Mouse (Mus musculus) hindbrain, embryonic 14.5 days (tissue): ENCODE measurements around the gene Ddost. TPM values are rescaled to one million over a fixed set of nuclear protein-coding genes. Genes with fewer than 3 reads are reported as not detected.

Source experiments
- ATAC-seq: fragments of 200-750 bp; cut with Nextera tagmentation; 2 replicates; pipeline ENCODE4 v1.8.0; 2017; ENCODE audit warnings: moderate number of reproducible peaks, mild to moderate bottlenecking, moderate TSS enrichment, moderate library complexity; ENCODE audit not compliant: low FRiP score
- DNase-seq: peaks from one replicate; pipeline ENCODE4 v3.0.0-alpha.2; 2015; ENCODE audit warnings: low spot score
- H3K27ac ChIP-seq: fragments of 300-500 bp; sonication (generic); 2 replicates; pipeline ENCODE4 v1.5.1; 2014; ENCODE audit warnings: mild to moderate bottlenecking, moderate library complexity
- H3K27me3 ChIP-seq: fragments of 300-500 bp; sonication (generic); 2 replicates; pipeline ENCODE4 v1.6.1; 2014; ENCODE audit warnings: mild to moderate bottlenecking, low read length, mixed read lengths; ENCODE audit not compliant: control insufficient read depth, insufficient read depth
- H3K36me3 ChIP-seq: fragments of 300-500 bp; sonication (generic); replicated peaks from 2 replicates; pipeline ENCODE4 v1.6.1; 2014; ENCODE audit not compliant: control insufficient read depth, insufficient read depth
- H3K4me1 ChIP-seq: fragments of 300-500 bp; sonication (generic); replicated peaks from 2 replicates; pipeline ENCODE4 v1.6.1; 2014; ENCODE audit warnings: antibody characterized with exemption, low read length, mixed read lengths; ENCODE audit not compliant: control insufficient read depth, insufficient read depth
- H3K4me2 ChIP-seq: fragments of 300-500 bp; sonication (generic); replicated peaks from 2 replicates; pipeline ENCODE4 v1.6.1; 2014; ENCODE audit warnings: mild to moderate bottlenecking, moderate library complexity
- H3K4me3 ChIP-seq: fragments of 300-500 bp; sonication (generic); replicated peaks from 2 replicates; pipeline ENCODE4 v1.5.1; 2014; ENCODE audit warnings: mild to moderate bottlenecking, low read length
- H3K9ac ChIP-seq: fragments of 300-500 bp; sonication (generic); 2 replicates; pipeline ENCODE4 v1.6.1; 2014
- H3K9me3 ChIP-seq: fragments of 300-500 bp; sonication (generic); 2 replicates; pipeline ENCODE4 v1.6.1; 2016; ENCODE audit warnings: low read length; ENCODE audit not compliant: control insufficient read depth
- WGBS: fragments of 180-500 bp; shearing (Covaris S2); extraction: QIAGEN DNeasy Blood & Tissue Kit; methylation state at CpG from one replicate; pipeline ENCODE4 v1.1.7; 2014; 5-methylcytosine and 5-hydroxymethylcytosine counted together
- polyA plus RNA-seq: library from polyadenylated mRNA; unstranded; fragments of >200 nt; fragmentation: Nextera tagmentation; extraction: Ambion mirVana; gene quantifications from 2 replicates; pipeline ENCODE4 v1.2.1, GENCODE M21; 2014

Ddost gene
- polyA plus RNA-seq, 1 experiment from 2014 or later = 197 TPM

DNA sequence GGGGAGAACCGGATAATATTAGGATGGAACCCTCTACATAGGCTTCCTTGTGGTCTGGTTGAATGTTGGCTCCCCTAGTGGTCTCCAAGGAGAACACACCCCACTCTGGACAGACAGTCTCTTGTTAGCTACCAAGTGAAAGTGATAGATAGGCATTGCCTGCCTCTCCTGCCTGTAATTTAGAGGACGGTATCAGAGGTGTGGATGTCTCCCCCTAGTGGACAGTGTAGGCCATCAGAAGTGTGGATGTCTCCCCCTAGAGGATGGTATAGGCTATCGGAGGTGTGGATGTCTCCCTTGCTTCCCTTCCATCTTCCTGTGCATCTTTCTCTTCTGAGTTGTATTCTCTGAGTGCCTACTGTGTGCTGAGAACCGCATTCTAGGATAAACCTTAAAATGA, 21.7 kb upstream of the Ddost start:
- Histone ChIP-seq H3K9me3 (no peaks in the 10 kb centered on the region), H3K27ac (no peak overlapping the region), H3K27me3 (no peaks in the 10 kb centered on the region), H3K4me3 (no peak overlapping the region), H3K9ac (no peak overlapping the region), H3K36me3 (no peaks in the 10 kb centered on the region), H3K4me2 (no peak overlapping the region), H3K4me1 (0 out of 2 replicates have a peak, but pooled peaks cover 3% of the 10 kb centered on the region)
- 28% methylated on average over 4 of the region's 4 CpGs for WGBS
- DNase-seq (peak; percentile 77), ATAC-seq (peak; percentile 34; the same call in 1 of the 2 replicates)

DNA sequence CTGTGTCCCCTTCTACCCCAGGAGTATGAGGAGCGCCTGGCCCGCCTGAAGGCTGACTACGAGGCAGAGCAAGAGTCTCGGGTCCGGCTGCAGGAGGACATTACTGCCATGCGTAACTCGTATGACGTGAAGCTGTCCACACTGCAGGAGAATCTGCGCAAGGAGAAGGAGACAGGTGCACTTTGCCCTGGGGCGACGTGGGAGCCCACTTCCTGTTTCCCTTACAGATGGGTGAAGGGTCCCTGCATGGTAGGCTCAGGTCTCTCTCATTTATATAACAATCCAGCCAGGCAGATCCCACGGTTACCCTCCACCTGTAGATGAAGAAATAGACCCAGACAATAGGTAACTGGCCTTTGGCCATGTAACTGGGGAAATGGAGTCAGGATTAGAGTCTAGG, 18.1 kb upstream of the Ddost start:
- no peak for ATAC-seq

DNA sequence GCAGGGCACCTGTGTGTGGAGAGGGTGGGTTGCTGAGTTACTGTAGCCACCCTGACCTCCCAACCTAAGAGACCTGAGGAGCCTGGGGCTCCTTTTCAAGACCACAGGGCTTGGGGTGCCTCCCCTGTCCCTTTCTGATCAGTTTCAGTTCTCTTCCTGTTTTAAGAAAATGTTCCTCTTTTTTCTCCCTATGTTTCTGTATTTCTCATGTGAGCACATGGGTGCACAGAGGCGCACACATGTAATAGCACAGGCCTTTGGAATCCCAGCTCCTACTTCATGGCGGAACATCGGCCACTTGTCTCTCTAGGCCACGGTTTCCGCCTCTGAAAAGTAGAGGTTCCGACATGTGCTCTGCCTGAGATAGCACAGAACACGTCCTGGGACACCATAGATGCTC, 15.8 kb upstream of the Ddost start:
- H3K4me1 ChIP-seq = 0 out of 2 replicates have a peak, but pooled peaks cover 3% of the 10 kb centered on the region
- no peak overlapping the region for H3K4me3 ChIP-seq
- WGBS = 91% methylated on average over 7 of the region's 7 CpGs
- H3K36me3 ChIP-seq = no peaks in the 10 kb centered on the region
- DNase-seq = no peak
- no peaks in the 10 kb centered on the region for H3K9me3 ChIP-seq
- ATAC-seq = no peak
- no peaks in the 10 kb centered on the region for H3K27me3 ChIP-seq
- H3K4me2 ChIP-seq = no peak overlapping the region
- peak overlapping the region; percentile 9; the same call in 1 of the 2 replicates for H3K27ac ChIP-seq
- H3K9ac ChIP-seq = no peak overlapping the region

More for the DNA sequence above, 18.1 kb upstream of the Ddost start:
- DNase-seq = no peak
- WGBS = 85% methylated on average over 12 of the region's 12 CpGs
- Histone ChIP-seq H3K4me2 (no peak overlapping the region), H3K27me3 (no peaks in the 10 kb centered on the region), H3K4me1 (0 out of 2 replicates have a peak, but pooled peaks cover 3% of the 10 kb centered on the region), H3K9me3 (no peaks in the 10 kb centered on the region), H3K9ac (no peak overlapping the region), H3K36me3 (no peaks in the 10 kb centered on the region), H3K27ac (no peak overlapping the region), H3K4me3 (no peak overlapping the region)

DNA sequence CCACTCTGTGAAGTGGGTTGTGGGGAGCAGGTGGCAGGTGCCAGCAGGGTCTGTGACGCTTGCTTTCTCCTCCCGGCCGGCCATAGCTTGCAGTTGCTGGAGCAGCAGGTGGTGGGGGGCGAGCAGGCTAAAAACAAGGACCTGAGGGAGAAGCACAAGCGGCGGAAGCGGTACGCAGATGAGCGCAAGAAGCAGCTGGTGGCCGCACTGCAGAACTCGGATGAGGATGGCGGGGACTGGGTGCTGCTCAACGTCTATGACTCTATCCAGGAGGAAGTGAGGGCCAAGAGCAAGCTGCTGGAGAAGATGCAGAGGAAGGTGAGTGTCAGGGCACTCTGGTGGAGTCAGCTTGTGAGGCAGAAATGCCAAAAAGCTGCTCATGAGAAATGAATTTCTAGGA, 12.5 kb upstream of the Ddost start:
- H3K4me2 ChIP-seq = no peak overlapping the region
- no peaks in the 10 kb centered on the region for H3K4me1 ChIP-seq
- H3K9ac ChIP-seq = no peak overlapping the region
- H3K27me3 ChIP-seq = no peaks in the 10 kb centered on the region
- no peaks in the 10 kb centered on the region for H3K9me3 ChIP-seq
- ATAC-seq (no peak), DNase-seq (no peak)
- H3K27ac ChIP-seq = 0 out of 2 replicates have a peak overlapping the region, but pooled peaks have one; percentile 47
- no peak overlapping the region for H3K4me3 ChIP-seq
- no peaks in the 10 kb centered on the region for H3K36me3 ChIP-seq
- WGBS = 85% methylated on average over 13 of the region's 13 CpGs

DNA sequence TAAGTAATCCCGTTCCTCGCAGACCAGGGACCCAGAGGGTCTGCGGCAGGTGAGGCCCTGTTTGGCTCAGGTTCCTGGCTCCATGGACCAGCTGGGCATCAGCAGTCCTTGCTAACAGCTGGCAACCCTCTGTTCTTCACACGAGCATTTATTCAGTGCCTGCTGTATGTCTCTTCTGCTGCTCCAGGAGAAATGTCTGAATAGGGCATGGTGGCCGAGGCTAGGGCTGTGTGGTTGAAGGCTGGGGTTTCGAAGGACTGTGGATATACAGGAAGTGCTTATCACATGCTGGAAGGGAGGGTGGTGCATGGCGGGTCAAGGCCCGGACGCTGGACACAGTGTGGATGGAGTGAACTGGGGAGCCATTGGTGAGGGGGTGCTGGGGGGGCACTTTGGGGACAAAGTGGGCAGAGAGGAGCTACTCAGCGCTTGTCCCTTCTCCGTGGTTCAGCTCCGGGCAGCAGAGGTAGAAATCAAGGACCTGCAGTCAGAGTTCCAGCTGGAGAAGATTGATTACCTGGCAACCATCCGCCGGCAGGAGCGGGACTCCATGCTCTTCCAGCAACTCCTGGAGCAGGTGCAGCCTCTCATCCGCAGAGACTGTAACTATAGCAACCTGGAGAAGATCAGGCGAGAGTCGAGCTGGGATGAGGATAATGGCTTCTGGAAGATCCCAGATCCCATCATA, 11.1 kb upstream of the Ddost start:
- ATAC-seq = peak; percentile 89
- 56% methylated on average over 18 of the region's 18 CpGs for WGBS
- Histone ChIP-seq H3K27me3 (no peaks in the 10 kb centered on the region), H3K4me3 (no peak overlapping the region), H3K4me1 (no peaks in the 10 kb centered on the region), H3K36me3 (no peaks in the 10 kb centered on the region), H3K4me2 (peak overlapping the region; percentile 19; the same call in 1 of the 2 replicates), H3K9ac (0 out of 2 replicates have a peak overlapping the region, but pooled peaks have one; percentile 17), H3K9me3 (no peaks in the 10 kb centered on the region), H3K27ac (peak overlapping the region; percentile 91)
- peak; percentile 74 for DNase-seq

DNA sequence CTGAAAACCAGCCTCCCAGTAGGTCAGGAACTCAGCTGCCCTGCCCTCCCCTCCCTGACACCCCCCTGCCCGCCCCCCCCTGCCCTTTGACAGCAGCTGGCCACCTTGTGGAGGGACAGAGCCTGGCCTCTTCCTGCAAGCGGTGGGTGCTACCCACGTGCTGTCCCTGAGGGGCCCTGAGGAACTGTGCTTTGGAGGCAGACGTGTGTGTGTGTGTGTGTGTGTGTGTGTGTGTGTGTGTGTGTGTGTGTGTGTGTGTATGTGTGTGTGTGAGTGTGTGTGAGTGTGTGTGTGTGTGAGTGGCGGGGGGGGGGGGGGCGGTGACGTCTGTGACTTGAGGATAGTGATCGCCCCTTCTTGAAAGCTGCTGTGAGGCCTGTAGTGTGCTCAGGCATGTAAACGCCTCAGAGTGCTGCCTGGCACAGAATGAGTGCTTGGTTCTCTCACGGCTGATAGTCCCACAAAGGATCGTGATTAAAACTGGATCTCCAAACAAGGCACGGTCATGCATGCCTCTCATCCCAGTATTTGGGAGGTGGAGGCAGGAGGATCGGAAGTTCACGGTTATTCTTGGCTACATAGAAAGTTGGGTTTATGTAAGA, 10.5 kb upstream of the Ddost start:
- H3K4me1 ChIP-seq = no peaks in the 10 kb centered on the region
- no peaks in the 10 kb centered on the region for H3K27me3 ChIP-seq
- 0 out of 2 replicates have a peak overlapping the region, but pooled peaks have one; percentile 17 for H3K9ac ChIP-seq

DNA sequence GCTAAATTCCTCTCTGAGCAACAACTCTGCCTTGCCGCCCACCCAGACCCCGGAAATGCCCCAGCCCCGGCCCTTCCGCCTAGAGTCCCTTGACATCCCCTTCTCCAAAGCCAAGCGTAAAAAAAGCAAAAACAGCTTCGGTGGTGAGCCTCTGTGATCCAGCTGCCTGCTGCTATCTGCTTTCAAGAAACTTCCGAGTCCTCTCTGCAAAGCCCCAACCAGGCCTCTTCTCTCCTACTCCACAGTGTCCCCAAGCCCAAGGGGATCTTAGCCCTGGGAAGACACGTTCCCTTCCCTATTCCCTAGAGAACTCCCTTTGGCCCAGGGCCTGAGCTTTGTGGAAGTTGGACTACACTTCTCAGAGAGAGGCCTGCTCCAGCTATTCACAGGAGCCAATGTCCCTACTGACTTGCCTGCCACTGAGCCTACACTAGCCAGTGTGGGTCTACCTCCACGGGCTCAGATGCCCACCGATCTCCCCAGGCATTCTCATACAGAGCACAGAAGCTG, 3.2 kb upstream of the Ddost start:
- H3K4me3 ChIP-seq = no peak overlapping the region
- 88% methylated on average over 10 of the region's 10 CpGs for WGBS
- H3K9me3 ChIP-seq = no peaks in the 10 kb centered on the region

More for the DNA sequence above, 10.5 kb upstream of the Ddost start:
- DNase-seq = no peak
- WGBS = 78% methylated on average over 7 of the region's 14 CpGs
- peak overlapping the region; percentile 91 for H3K27ac ChIP-seq
- H3K4me2 ChIP-seq = peak overlapping the region; percentile 19; the same call in 1 of the 2 replicates
- ATAC-seq = peak; percentile 43
- no peak overlapping the region for H3K4me3 ChIP-seq
- H3K36me3 ChIP-seq = no peaks in the 10 kb centered on the region
- H3K9me3 ChIP-seq = no peaks in the 10 kb centered on the region

DNA sequence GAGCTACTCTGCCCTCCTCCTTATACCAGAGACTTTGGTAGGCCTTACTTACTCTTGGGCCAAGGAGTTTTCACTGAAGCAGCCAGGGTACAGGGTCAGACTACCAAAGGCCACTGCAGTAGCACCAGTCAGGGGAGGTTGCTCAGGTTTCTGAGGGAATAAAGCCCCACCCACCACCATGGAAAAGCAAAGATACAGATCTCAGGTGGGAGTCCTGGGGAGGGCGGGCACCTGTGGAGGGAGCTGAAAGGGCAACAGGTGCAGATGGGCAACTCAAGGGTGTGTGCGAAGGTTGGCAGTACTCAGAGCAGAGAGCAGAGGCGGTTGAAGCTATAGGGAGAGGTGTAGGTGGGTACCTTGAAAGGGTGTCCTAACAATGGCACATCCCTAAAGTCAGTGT, 1.5 kb upstream of the Ddost start:
- Histone ChIP-seq H3K9ac (no peak overlapping the region), H3K4me2 (no peak overlapping the region), H3K4me3 (no peak overlapping the region), H3K36me3 (peaks cover 8% of the 10 kb centered on the region), H3K4me1 (peaks cover 25% of the 10 kb centered on the region), H3K27me3 (no peaks in the 10 kb centered on the region), H3K9me3 (no peaks in the 10 kb centered on the region), H3K27ac (no peak overlapping the region)
- WGBS = 97% methylated on average over 3 of the region's 3 CpGs
- DNase-seq (no peak), ATAC-seq (no peak)

More for the DNA sequence above, 3.2 kb upstream of the Ddost start:
- Histone ChIP-seq H3K27ac (no peak overlapping the region), H3K9ac (no peak overlapping the region), H3K27me3 (no peaks in the 10 kb centered on the region), H3K4me2 (no peak overlapping the region), H3K36me3 (no peaks in the 10 kb centered on the region; the same call in 1 of the 2 replicates), H3K4me1 (peaks cover 19% of the 10 kb centered on the region)
- no peak for DNase-seq
- no peak for ATAC-seq

DNA sequence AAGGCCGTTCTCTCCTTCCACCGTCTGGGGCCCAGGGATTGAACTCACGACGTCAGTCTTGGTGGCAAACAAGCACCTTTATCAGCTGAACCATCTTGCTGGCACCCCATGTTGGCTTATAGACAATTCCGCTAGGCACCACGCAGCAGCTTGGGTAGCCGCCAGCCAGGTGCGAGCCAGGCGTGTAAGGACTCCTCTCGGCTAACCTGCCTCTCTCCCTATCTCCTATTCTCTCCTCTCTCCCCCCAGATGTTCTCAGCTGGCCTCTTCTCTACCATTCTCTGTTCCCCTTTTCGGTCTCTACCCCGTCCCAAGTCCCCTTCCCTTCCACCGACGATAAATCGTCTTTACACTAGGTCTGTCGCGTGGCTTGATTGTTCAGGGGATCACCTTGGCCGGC, 788 bp upstream of the Ddost start:
- Histone ChIP-seq H3K9me3 (no peaks in the 10 kb centered on the region), H3K9ac (peak overlapping the region; percentile 68), H3K27me3 (no peaks in the 10 kb centered on the region), H3K4me2 (peak overlapping the region; percentile 78), H3K27ac (peak overlapping the region; percentile 74), H3K4me1 (peaks cover 25% of the 10 kb centered on the region), H3K36me3 (peaks cover 14% of the 10 kb centered on the region), H3K4me3 (peak overlapping the region; percentile 76)
- no peak for DNase-seq
- WGBS = 19% methylated on average over 18 of the region's 18 CpGs
- no peak for ATAC-seq
